Mouse (Mus musculus): ENCODE data around the gene Enthd1.

Gene Enthd1

GRCm38 (mm10) chr15:80574211-80575040 lies 9.5 kb upstream of the Enthd1 start:
- DNase-seq (ENCODE audit: low read depth, low spot score), result no peak

DNA sequence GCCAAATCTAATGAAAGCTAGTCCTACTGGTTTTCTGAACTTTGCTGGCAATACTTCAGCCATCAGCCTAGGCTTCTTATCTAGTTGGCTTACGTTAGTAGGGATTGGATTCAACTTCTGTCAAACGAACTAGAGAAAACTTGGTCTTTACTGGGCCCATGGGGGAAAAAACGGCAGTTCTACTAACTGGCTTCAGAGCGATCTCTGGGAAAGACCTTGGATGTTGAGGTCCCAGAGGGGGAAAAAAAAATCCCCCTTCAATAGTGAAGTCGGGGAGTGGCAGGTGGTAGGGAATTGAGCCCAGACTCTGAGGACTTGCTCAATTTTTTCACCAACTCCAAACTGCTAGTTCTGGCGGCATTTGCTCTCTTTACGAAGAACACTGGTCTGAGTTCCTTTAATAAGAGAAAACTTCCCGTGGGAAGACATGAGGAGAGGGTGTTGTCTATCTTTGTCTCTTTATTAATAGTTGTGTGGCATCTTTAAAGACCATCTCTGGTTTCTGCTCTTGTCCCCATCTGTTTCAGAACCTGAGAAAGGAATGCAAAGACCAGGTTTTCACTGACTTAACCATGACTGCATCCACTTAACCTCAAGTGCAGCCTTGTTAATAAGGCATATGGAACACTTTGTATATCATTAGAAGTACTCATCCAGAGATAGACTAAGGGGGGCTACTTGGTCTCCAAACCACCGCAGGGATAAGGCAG lies 8.0 kb upstream of the Enthd1 start:
- no peak for DNase-seq (ENCODE audit: low read depth, low spot score)

DNA sequence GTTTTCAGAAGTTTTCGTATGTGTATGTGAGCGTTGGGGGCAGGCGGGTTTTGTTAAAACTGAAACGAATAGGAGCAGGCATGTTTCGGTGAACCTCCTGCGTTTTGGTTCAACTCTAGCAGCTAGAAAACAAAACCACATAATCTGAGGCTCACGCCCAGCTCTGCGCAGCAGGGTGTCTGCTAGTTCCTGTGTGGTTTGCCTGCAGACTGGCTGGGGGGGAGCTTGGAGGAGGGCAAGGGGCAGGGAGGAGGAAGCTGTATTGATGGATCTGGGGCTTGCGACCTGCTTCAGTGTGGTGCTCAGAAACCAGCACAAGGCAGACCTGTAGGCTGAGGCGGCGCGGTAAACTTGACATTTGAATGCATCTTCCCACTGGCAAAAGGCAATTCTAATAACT lies 7.3 kb upstream of the Enthd1 start, which contains the start of gene Grap2:
Gene Grap2, plus strand, starts transcription at position 304 of the 400 bp plus-strand sequence.
- DNase-seq (ENCODE audit: low read depth, low spot score), result no peak

DNA sequence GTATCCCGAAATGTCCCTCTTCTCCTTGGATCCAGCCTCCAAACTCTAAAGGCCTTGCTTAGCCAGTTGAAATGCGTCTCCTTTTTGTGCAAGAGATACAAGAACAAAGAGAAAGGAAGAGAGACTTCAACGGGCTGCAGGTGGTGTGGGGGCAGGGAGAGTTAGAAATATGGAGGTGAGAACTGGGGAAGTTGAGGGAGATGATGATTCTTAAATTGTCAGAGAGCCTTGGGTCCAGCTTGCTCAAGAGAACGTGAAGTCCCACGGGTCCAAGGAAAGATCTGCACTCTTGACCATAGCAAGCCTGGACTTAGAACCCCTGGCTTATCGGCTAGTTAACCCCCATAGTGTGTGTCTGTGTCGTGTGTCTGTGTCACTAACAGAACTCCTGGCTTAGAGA lies 6.7 kb upstream of the Enthd1 start:
- DNase-seq (ENCODE audit: low read depth, low spot score), result no peak

DNA sequence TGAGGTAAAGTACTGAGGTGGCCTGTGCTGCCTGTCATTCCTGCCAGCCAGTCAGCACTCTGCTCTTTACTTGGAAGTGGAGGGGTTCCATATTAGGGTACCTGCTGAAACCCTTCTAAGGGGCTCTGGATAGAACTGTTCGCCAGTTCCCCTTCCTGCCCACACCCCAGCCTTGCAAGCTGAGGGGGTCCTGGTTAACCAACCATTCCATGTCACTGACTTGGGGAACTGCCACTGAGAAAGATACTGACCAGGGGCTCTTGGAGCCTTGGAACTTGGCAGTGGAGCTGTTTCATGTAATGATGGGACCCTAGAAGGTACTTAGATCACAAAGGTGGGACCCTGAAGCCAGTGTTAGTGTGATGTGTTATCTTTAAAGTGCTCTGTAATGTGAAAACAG lies 5.3 kb upstream of the Enthd1 start:
- no peak for DNase-seq (ENCODE audit: low read depth, low spot score)

DNA sequence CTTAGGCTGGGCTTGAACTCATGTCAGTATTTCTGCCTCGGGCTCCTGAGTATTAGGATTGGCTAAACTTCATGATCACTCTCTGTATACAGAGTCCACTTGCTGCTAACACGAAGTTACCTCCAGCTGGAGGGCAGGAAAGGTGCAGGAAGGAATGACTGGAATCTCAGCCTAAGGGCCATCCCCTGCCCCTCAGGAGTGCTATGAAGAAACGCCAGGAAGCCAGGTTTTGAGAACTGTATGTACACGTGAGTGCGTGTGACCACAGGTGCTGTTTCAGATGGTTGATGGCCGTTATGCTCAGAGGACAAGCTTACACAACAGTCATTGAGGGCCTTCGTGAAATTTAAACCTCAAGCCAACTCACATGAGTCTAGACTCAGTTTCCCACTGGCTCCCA lies 4.2 kb upstream of the Enthd1 start:
- DNase-seq (ENCODE audit: low read depth, low spot score), result no peak

DNA sequence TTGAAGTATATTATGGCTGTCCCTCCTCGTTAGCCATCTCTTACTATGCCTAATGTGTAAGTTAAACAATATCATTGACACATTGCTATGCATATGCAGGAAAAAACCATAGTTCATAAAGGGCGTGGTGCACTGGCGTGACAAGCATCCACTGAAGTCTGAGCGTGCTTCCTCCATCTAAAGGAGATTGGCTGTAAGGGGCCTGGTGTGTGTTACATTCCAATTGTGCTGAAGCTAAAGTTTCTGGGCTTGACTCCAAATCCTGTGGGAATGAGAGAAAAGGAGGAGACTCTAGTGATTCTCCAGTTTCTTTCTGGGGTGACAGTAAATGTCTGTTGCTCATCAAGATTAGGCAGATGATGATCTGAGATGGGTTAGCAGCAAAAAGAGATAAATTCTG lies 2.8 kb upstream of the Enthd1 start:
- DNase-seq (ENCODE audit: low read depth, low spot score), result no peak

GRCm38 (mm10) chr15:80567139-80567538 lies 2.2 kb upstream of the Enthd1 start:
- no peak for DNase-seq (ENCODE audit: low read depth, low spot score)

DNA sequence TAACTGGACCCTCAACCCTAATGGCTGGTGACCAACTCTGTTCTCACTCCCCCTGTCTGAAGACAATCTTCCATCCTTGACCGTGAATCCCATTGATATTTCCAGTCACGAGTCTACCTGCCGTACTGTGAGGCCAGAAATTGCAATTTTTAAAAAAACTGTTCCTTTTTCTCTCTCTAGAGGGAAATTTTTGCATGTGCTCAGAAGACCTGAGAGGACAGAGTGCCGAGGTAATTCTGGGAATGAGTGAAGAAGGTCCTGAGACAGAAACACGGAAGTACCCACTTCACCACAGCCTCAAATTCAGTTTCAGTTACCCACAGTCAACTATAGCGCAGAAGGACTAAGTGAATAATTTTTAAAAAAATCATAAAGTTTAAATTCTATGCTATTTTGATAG lies 1.7 kb upstream of the Enthd1 start:
- DNase-seq (ENCODE audit: low read depth, low spot score), result no peak

GRCm38 (mm10) chr15:80563634-80564208 lies 1.2 kb downstream of the Enthd1 start:
- peak; percentile 35 for DNase-seq (ENCODE audit: low read depth, low spot score)

DNA sequence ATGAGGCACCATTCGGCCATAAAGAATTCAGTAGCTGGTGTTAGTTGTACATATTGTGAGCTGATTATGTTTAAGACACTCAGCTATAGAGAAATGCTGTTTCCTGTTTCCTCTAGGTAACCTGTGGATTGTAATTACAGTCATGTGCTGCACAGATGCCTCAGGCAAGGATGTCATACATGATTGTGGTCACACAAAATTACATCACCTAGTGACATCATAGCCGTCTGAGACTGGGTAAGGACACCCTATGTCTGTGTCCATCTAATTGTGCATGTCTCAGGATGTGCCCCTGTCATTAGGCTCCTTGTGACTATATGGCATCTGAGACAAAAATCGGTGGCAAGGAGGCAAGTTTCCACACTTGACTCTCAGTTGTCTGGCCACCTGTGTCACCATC lies 2.5 kb downstream of the Enthd1 start:
- DNase-seq (ENCODE audit: low read depth, low spot score), result no peak

DNA sequence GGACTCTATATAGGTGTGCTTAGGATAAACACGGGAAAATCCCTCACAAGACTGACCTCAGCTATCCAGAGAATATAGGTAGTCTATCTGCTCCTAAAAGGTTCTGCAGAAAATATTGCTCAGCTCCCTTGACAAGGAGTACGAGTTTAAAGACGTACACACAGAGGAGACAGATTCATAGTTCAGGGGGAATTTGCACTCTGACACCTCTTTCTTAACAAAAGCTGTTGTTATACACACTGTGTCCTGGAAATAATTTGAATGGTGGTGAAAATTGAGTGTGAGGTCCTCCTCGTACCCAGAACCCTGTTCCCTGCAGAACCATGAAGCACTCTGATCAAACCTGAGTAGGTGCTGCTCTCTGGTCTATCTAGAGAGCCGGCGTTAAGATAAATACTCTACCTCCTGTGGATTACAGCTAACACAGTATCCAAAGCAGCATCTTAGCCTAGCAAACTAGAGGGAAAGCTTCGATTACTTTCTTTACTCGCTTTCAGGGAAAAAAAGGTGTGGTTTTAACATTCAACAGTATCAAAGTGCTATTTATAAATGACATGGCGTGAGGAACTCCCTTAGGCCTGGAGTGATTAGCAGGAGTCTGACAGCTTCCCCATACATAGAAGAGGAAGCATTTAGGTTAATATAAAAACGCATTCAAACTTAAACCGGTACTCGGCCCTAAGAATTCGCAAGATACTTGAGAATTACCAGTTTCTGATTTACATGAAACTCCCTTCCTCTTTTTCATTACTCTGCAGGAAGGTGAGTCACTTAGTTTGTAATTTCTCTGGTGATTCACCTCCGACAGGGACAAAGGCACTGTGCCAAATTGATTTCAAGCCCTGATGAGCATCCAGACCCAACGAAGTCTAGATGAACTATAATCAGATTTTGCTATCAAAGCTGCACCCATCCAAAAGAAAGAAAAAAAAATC lies 4.0 kb downstream of the Enthd1 start:
- peak; percentile 58 for DNase-seq (ENCODE audit: low read depth, low spot score)

DNA sequence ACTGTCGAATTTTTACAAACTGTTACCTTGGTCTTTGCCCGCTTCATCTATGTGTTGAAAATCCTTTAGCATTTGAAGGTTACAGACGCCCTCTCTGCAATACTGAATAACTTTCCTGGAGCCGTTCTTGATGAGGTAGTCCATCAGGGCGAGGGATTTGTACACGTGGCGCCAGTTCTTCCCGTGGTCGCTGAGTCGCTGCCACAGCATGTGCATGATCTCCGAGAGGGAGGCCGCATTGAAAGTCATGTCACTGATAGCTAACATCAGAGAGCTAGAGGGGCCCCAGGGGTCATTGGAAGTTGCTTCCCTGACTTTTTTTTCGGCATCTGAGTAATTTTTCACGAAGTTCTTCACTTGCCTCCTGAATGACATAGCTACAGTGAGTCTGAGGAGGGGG lies 5.0 kb downstream of the Enthd1 start:
- no peak for DNase-seq (ENCODE audit: low read depth, low spot score)

GRCm38 (mm10) chr15:80559534-80559933 lies 5.4 kb downstream of the Enthd1 start:
- DNase-seq (ENCODE audit: low read depth, low spot score), result no peak

- no peak for DNase-seq (ENCODE audit: low read depth, low spot score)
Observed at GRCm38 (mm10) chr15:80557745-80558144, 7.2 kb downstream of the Enthd1 start.

DNA sequence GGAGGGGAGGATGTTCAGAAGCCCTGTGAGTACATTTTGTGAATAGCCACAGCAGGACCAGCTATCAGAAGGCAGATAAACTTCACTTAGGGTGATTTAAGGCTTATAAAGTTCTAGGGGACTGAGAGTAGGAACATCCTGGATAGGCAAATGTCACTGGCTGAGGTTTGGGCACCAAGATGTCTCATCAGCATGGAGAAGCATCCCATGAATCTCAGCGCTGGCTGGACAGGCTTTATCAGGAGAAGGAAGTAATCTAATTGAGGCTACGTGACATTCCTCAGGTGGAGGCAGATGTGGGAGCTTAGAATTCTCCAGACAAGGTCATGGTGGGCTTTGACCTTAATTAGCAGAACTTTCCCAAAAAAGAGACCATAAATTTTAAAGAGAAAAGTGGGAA lies 8.9 kb downstream of the Enthd1 start:
- DNase-seq (ENCODE audit: low read depth, low spot score), result no peak

DNA sequence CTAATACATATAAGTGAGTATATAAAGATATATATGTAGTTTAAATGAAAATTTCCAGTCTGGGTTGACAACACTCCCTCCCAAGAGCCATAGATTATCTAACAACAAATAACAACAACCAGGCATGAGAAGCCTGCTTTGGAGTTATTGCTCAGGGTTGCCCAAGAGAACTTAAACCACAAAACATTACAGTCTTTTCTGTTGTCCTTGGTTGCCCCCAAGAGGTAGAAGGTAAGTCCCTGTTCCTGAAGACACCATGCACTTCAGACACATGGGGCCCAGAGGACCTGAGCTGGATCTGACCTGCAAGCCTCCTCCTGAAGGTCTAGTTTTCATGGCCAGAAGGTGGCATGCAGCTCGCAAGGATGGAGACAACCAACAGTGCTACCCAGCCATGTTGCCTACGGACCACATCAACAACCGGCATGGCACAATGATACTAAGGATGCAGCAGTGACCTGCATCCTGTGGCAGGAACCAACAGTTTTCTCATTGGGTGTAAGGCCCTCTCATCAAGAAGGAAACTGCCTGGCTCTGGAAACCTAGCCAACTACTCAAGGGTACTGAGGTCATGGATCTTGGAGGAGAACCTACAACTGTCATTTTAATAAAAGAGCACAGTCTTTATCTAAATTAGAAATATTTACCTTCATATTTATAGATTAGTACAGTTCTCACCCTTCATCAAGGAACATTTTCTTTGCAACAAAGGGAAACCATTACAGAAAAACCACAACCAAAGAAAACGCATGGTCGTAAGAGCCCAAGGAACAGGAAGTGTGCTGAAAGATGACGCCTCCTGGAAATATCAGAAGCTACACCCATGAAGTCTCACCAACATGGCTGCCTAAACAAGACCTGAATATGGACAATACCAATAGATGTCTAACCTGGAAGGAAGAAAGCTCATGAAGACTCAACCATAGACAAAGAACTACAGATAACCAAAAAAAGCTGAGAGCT lies 9.8 kb downstream of the Enthd1 start:
- no peak for DNase-seq (ENCODE audit: low read depth, low spot score)

- no peak for DNase-seq (ENCODE audit: low read depth, low spot score)
Observed at GRCm38 (mm10) chr15:80545430-80545829, 19.5 kb downstream of the Enthd1 start.

DNA sequence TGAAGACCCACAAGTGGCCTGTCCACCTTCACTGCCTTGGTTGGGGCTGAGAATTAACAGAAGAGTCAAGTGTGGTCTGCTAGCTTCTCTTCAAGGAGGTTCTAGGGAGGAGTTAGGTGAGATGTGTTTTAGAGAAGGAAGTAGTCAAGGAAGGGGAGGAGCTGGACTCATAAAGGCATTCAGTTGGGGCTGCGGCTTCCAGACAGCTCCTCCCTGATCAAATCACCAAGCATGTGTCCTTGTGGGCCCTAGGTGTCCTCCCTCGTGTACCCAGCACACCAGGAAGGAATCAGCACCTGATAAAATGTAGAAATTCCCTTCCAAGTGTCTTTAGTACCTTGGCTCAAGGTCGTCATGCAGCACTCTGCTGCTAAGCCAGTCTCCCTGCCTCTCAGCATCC lies 20.8 kb downstream of the Enthd1 start:
- peak; percentile 14 for DNase-seq (ENCODE audit: low read depth, low spot score)

DNA sequence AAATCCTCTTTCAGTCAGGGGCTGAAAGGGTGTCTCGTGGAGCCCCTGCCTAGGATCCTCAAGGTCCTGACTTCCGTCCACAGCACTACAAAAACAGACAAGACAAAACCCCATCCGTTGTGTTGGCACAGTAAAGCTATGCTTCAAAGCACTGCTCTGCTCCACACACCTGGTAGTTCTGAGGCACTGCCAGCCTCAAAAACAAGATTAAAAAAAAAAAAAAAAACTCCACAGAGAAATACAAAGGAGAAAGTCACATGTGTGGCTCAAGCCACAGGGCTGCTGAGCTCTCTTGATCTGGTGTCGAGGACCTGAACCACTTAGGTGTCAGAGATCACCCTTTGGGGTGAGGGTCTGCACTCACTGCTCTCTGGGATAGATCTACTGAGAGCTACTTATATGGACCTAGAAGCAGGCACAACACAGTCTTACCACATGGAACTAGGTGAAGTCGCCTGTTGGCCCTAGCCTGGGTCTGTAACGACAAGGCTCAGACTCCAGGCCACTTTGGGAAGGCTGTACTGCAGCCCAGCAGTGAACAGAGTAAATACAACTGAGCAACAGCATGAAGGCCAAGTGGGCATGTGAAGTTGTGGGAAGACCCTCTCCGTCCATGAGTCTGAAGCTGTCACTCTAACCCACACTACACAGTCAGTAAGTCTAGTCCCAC lies 26.1 kb downstream of the Enthd1 start:
- no peak for DNase-seq (ENCODE audit: low read depth, low spot score)

Measured in A20 (cell line).